Mouse (Mus musculus) MEL (cell line): ENCODE measurements around the gene Igsf21. TPM values are rescaled to one million over a fixed set of nuclear protein-coding genes. Genes with fewer than 3 reads are reported as not detected.

Experiments
- DNase-seq: peaks from one replicate; pipeline ENCODE4 v3.0.0; 2011; ENCODE audit warnings: low read depth, low spot score
- H3K27ac ChIP-seq: 2 replicates; pipeline ENCODE4 v1.5.1; 2012; ENCODE audit warnings: low read depth, mild to moderate bottlenecking, control low read depth, low read length, moderate library complexity; ENCODE audit not compliant: control insufficient read depth
- H3K27me3 ChIP-seq, 2 experiments: fragments of 150-350 bp in 1 of 2; sonication (generic) in 1 of 2; 2 replicates each; pipeline ENCODE4 v1.6.1; 2012; ENCODE audit warnings: low read length in 2 of 2, mild to moderate bottlenecking in 2 of 2, improper control_type of control experiment in 1 of 2, moderate library complexity in 1 of 2; ENCODE audit not compliant: insufficient read depth in 2 of 2, control insufficient read depth in 1 of 2
- H3K36me3 ChIP-seq, 2 experiments: 2 replicates each; pipeline ENCODE4 v1.6.1; 2012 to 2014; ENCODE audit warnings: low read length in 2 of 2, improper control_type of control experiment in 1 of 2, inconsistent platforms in 1 of 2, mild to moderate bottlenecking in 1 of 2; ENCODE audit not compliant: insufficient read depth in 2 of 2, control insufficient read depth in 1 of 2
- H3K4me1 ChIP-seq, 2 experiments: fragments of 150-350 bp in 1 of 2; sonication (generic) in 1 of 2; 2 replicates each; pipeline ENCODE4 v1.6.1; 2012; ENCODE audit warnings: low read length in 2 of 2, improper control_type of control experiment in 1 of 2, mild to moderate bottlenecking in 1 of 2; ENCODE audit not compliant: insufficient read depth in 2 of 2, control insufficient read depth in 1 of 2
- H3K4me3 ChIP-seq, 2 experiments: fragments of 150-350 bp in 1 of 2; sonication (generic) in 1 of 2; 2 replicates each; pipeline ENCODE4 v1.5.1; 2012; ENCODE audit warnings: low read depth in 2 of 2, low read length in 2 of 2, mild to moderate bottlenecking in 2 of 2, moderate library complexity in 2 of 2, control low read depth in 1 of 2, improper control_type of control experiment in 1 of 2; ENCODE audit not compliant: control insufficient read depth in 1 of 2, insufficient read depth in 1 of 2
- H3K79me2 ChIP-seq: 2 replicates; pipeline ENCODE4 v1.6.1; 2012; ENCODE audit warnings: mild to moderate bottlenecking, low read length, moderate library complexity; ENCODE audit not compliant: control insufficient read depth, poor library complexity, insufficient read depth
- H3K9ac ChIP-seq: 2 replicates; pipeline ENCODE4 v1.6.1; 2012; ENCODE audit warnings: low read depth, mild to moderate bottlenecking, control low read depth, low read length, moderate library complexity; ENCODE audit not compliant: control insufficient read depth, poor library complexity, severe bottlenecking
- H3K9me3 ChIP-seq: fragments of 150-350 bp; sonication (generic); replicated peaks from 2 replicates; pipeline ENCODE4 v1.6.1; 2012; ENCODE audit warnings: mild to moderate bottlenecking, low read length, improper control_type of control experiment, moderate library complexity; ENCODE audit not compliant: insufficient read depth
- CHD1 ChIP-seq: IDR thresholded peaks from 2 replicates; pipeline ENCODE4 v1.6.1; 2012; ENCODE audit warnings: low read depth, mild to moderate bottlenecking, inconsistent platforms, low read length, improper control_type of control experiment
- CHD2 ChIP-seq: IDR thresholded peaks from 2 replicates; pipeline ENCODE4 v1.6.1; 2011; ENCODE audit warnings: low read length, improper control_type of control experiment
- CTCF ChIP-seq, 3 experiments: IDR thresholded peaks in 2 of 3; conservative IDR thresholded peaks in 1 of 3; 2 replicates each; pipeline ENCODE4 v1.5.1; 2011 to 2012; ENCODE audit warnings: low read length in 3 of 3, low read depth in 2 of 3, mild to moderate bottlenecking in 2 of 3, improper control_type of control experiment in 1 of 3, inconsistent platforms in 1 of 3, mixed read lengths in 1 of 3, moderate library complexity in 1 of 3; ENCODE audit not compliant: control insufficient read depth in 1 of 3, insufficient read depth in 1 of 3, poor library complexity in 1 of 3, severe bottlenecking in 1 of 3
- GATA1 ChIP-seq: IDR thresholded peaks from 2 replicates; pipeline ENCODE4 v1.6.1; 2011; ENCODE audit warnings: low read depth, low read length, improper control_type of control experiment
- KAT2A ChIP-seq: conservative IDR thresholded peaks from 2 replicates; pipeline ENCODE4 v1.6.1; 2012; ENCODE audit warnings: low read depth, low read length, improper control_type of control experiment, inconsistent platforms
- MAX ChIP-seq: IDR thresholded peaks from 2 replicates; pipeline ENCODE4 v1.6.1; 2011; ENCODE audit warnings: low read length, improper control_type of control experiment
- MAZ ChIP-seq: IDR thresholded peaks from 2 replicates; pipeline ENCODE4 v1.6.1; 2012; ENCODE audit warnings: low read depth, mild to moderate bottlenecking, inconsistent platforms, low read length, improper control_type of control experiment
- MEF2A ChIP-seq: IDR thresholded peaks from 2 replicates; pipeline ENCODE4 v1.6.1; 2014; ENCODE audit warnings: low read depth, mild to moderate bottlenecking, inconsistent platforms, low read length, improper control_type of control experiment; ENCODE audit not compliant: poor library complexity, insufficient replicate concordance, severe bottlenecking; ENCODE audit errors: extremely low read depth
- MXI1 ChIP-seq: IDR thresholded peaks from 2 replicates; pipeline ENCODE4 v1.6.1; 2011; ENCODE audit warnings: mild to moderate bottlenecking, low read depth, low read length, improper control_type of control experiment
- MYB ChIP-seq: IDR thresholded peaks from 2 replicates; pipeline ENCODE4 v1.6.1; 2011; ENCODE audit warnings: mild to moderate bottlenecking, low read depth, low read length, improper control_type of control experiment
- NELFE ChIP-seq: IDR thresholded peaks from 2 replicates; pipeline ENCODE4 v1.6.1; 2011; ENCODE audit warnings: low read depth, low read length, improper control_type of control experiment
- NRF1 ChIP-seq: IDR thresholded peaks from 2 replicates; pipeline ENCODE4 v1.6.1; 2014; ENCODE audit warnings: low read depth, mild to moderate bottlenecking, inconsistent platforms, low read length, improper control_type of control experiment, moderate library complexity; ENCODE audit not compliant: poor library complexity, insufficient read depth, severe bottlenecking
- POLR2A ChIP-seq, 2 experiments: IDR thresholded peaks; 2 replicates each; pipeline ENCODE4 v1.6.1; 2011 to 2012; ENCODE audit warnings: low read length in 2 of 2, mild to moderate bottlenecking in 2 of 2, control low read depth in 1 of 2, improper control_type of control experiment in 1 of 2, low read depth in 1 of 2, moderate library complexity in 1 of 2; ENCODE audit not compliant: control insufficient read depth in 1 of 2, insufficient read depth in 1 of 2, poor library complexity in 1 of 2
- POLR2AphosphoS2 ChIP-seq: IDR thresholded peaks from 2 replicates; pipeline ENCODE4 v1.6.1; 2011; ENCODE audit warnings: low read length, improper control_type of control experiment
- RCOR1 ChIP-seq: IDR thresholded peaks from 2 replicates; pipeline ENCODE4 v1.6.1; 2012; ENCODE audit warnings: low read depth, mild to moderate bottlenecking, inconsistent platforms, low read length, improper control_type of control experiment
- SMC3 ChIP-seq: IDR thresholded peaks from 2 replicates; pipeline ENCODE4 v1.6.1; 2011; ENCODE audit warnings: low read depth, low read length, improper control_type of control experiment
- TBP ChIP-seq: IDR thresholded peaks from 2 replicates; pipeline ENCODE4 v1.8.0; 2011; ENCODE audit warnings: low read depth, low read length, improper control_type of control experiment
- USF1 ChIP-seq: IDR thresholded peaks from 2 replicates; pipeline ENCODE4 v1.6.1; 2014; ENCODE audit warnings: low read depth, mild to moderate bottlenecking, inconsistent platforms, low read length, improper control_type of control experiment, moderate library complexity
- USF2 ChIP-seq, 2 experiments: IDR thresholded peaks; 2 replicates each; pipeline ENCODE4 v1.6.1; 2011 to 2012; ENCODE audit warnings: improper control_type of control experiment in 2 of 2, low read length in 2 of 2, borderline replicate concordance in 1 of 2, inconsistent platforms in 1 of 2, low read depth in 1 of 2, mild to moderate bottlenecking in 1 of 2; ENCODE audit not compliant: insufficient read depth in 1 of 2
- ZMIZ1 ChIP-seq: IDR thresholded peaks from 2 replicates; pipeline ENCODE4 v1.6.1; 2012; ENCODE audit warnings: low read depth, mild to moderate bottlenecking, inconsistent platforms, low read length, improper control_type of control experiment, moderate library complexity
- polyA plus RNA-seq, 2 experiments: library from polyadenylated mRNA; stranded (reverse) in 1 of 2; unstranded in 1 of 2; fragments of >175 nt in 1 of 2; fragments of >200 nt in 1 of 2; gene quantifications; 2 replicates each; pipeline versions ENCODE4 v1.2.1 to v1.2.4; 2012; ENCODE audit warnings: low replicate concordance in 2 of 2, low read depth in 1 of 2; ENCODE audit not compliant: insufficient read length in 2 of 2, insufficient read depth in 1 of 2, missing spikeins in 1 of 2
- total RNA-seq: library from RNA; depleted of rRNA; stranded (reverse); fragments of 300-350 nt; gene quantifications from 2 replicates; pipeline ENCODE4 v1.2.3, GENCODE M21; 2012

Gene Igsf21
- total and polyA plus RNA-seq, 3 experiments, result not detected

GRCm38 (mm10) chr4:140147857-140148695, 98.5 kb downstream of the Igsf21 start:
- no peak for TF ChIP-seq MAZ
- TF ChIP-seq POLR2AphosphoS2, result no peak
- no peak for TF ChIP-seq POLR2A (IDR thresholded peaks at IDR 0.05; ENCODE audit: control insufficient read depth in 1 of 2, insufficient read depth in 1 of 2, low read depth in 1 of 2, low read length in 2 of 2, poor library complexity in 1 of 2)
- TF ChIP-seq MXI1, result no peak
- no peak for TF ChIP-seq USF2 (IDR thresholded peaks at IDR 0.05; ENCODE audit: borderline replicate concordance in 1 of 2, insufficient read depth in 1 of 2, low read depth in 1 of 2, low read length in 2 of 2)
- TF ChIP-seq MAX, result no peak
- TF ChIP-seq MYB, result no peak
- TF ChIP-seq CTCF (IDR thresholded peaks at IDR 0.05 in 2 of 3, conservative IDR thresholded peaks at IDR 0.05 in 1 of 3; ENCODE audit: control insufficient read depth in 1 of 3, insufficient read depth in 1 of 3, low read depth in 2 of 3, low read length in 3 of 3, poor library complexity in 1 of 3, severe bottlenecking in 1 of 3), result no peak
- no peak for TF ChIP-seq SMC3
- no peak for DNase-seq
- H3K4me3 ChIP-seq, result no peak overlapping the region
- no peaks in the 10 kb centered on the region for H3K79me2 ChIP-seq
- H3K9me3 ChIP-seq, result no peaks in the 10 kb centered on the region
- H3K9ac ChIP-seq, result no peak overlapping the region
- H3K36me3 ChIP-seq, result no peaks in the 10 kb centered on the region
- no peaks in the 10 kb centered on the region for H3K27me3 ChIP-seq
- H3K27ac ChIP-seq, result no peak overlapping the region
- no peaks in the 10 kb centered on the region for H3K4me1 ChIP-seq

GRCm38 (mm10) chr4:140147079-140147840, 99.3 kb downstream of the Igsf21 start:
- Histone ChIP-seq H3K4me3 (no peak overlapping the region), H3K36me3 (no peaks in the 10 kb centered on the region), H3K9me3 (no peaks in the 10 kb centered on the region), H3K27me3 (no peaks in the 10 kb centered on the region), H3K27ac (no peak overlapping the region), H3K9ac (no peak overlapping the region), H3K79me2 (no peaks in the 10 kb centered on the region), H3K4me1 (no peaks in the 10 kb centered on the region)
- TF ChIP-seq USF1 (no peak), USF2 (IDR thresholded peaks at IDR 0.05; ENCODE audit: borderline replicate concordance in 1 of 2, insufficient read depth in 1 of 2, low read depth in 1 of 2, low read length in 2 of 2) (no peak), KAT2A (no peak), MEF2A (no peak), POLR2AphosphoS2 (no peak), TBP (no peak), NELFE (no peak), ZMIZ1 (no peak), RCOR1 (no peak), CHD1 (no peak), MAZ (no peak), CHD2 (no peak), NRF1 (no peak), MYB (no peak), GATA1 (no peak)
- DNase-seq, result no peak
